Mouse (Mus musculus) thymus, postnatal 25 days (tissue): Measurements from ENCODE around the gene Gm20388.

Experiments
- DNase-seq: peaks from one replicate; pipeline ENCODE4 v3.0.0; 2022

Gene Gm20388

DNA sequence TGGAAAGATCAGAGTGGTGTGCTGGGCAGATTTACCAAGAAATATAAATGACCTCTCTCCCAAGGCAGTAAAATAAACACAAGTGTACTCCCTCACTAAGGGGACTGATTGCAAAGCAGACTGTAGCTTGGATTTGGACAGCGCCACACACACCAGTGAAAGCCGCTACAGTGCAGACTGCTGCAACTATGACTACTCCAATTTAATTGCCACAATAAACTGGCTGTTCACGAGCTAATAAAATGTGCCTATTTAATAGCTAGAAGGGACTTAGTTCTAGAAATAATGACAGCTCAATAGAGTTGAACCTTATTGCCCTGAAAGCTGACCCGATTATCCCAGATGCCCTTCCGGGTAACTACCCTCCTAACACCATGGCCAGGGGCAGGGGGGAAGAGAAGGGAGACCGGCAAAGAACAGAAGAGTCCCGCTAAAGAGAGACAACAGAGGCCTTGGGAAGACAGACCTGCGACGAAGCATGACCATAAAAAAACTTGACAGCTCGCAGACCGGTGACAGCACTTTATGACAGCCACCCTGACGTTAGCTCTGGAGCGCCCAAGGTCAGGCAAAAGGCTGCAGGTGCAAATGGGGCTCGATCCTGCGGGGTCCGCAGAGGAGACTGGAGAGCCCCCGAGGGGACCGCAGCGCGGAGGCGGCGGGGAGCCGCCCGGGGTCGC, 189.9 kb downstream of the Gm20388 start:
- DNase-seq, result no peak

- DNase-seq, result peak; percentile 82
These were observed 190.7 kb downstream of the Gm20388 start, which contains the start of gene Zdhhc7 for GRCm38 (mm10) chr8:120101068-120101972. TSS of gene Zdhhc7 (minus strand) at chr8:120101482.

DNA sequence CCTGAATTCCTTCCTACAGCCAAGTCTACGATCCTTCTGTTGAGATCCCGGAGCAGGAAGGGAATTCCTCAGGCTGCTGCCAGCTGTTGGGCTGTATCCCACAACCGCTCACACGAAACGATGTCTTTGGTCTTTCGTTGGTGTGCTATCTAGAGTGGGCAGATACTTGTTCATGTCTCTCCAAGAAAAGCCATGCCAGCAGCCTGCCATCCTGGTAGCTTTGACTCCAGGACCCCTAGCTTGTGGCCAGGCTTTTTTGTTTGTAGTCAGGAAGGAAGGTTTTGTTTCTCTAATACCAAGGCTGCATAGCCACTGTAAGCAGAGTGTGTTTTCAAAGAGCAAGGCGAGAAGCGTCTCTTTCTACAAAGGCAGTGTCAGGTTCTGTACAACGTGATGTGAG, 193.3 kb downstream of the Gm20388 start:
- DNase-seq, result no peak

GRCm38 (mm10) chr8:120104721-120105272, 194.2 kb downstream of the Gm20388 start:
- peak; percentile 10 for DNase-seq

GRCm38 (mm10) chr8:120109149-120109548, 198.5 kb downstream of the Gm20388 start:
- DNase-seq, result no peak

GRCm38 (mm10) chr8:120110966-120111365, 200.3 kb downstream of the Gm20388 start:
- DNase-seq, result no peak

GRCm38 (mm10) chr8:120111382-120111781, 200.7 kb downstream of the Gm20388 start:
- DNase-seq, result no peak

- DNase-seq, result no peak
These were observed 201.9 kb downstream of the Gm20388 start for GRCm38 (mm10) chr8:120112535-120112934.

DNA sequence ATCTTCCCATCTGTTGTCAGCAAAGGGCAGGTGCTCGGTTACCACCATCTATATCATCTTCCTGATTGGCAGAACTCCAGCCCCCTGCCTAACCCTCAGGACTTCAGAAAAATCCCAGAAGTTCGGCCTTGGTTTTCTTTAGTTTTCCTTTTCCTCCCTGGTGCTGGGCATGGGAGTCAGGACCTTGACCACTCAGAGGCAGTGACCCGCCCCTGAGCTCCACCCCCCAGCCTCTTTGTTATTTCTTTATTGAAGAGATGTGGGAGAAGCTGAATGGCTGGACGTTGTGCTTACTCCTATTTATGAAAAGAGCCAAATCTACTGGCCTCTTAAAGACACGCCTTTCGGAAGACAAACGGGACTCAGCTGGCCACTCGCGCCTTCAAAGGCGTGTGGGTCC, 202.7 kb downstream of the Gm20388 start:
- no peak for DNase-seq

DNA sequence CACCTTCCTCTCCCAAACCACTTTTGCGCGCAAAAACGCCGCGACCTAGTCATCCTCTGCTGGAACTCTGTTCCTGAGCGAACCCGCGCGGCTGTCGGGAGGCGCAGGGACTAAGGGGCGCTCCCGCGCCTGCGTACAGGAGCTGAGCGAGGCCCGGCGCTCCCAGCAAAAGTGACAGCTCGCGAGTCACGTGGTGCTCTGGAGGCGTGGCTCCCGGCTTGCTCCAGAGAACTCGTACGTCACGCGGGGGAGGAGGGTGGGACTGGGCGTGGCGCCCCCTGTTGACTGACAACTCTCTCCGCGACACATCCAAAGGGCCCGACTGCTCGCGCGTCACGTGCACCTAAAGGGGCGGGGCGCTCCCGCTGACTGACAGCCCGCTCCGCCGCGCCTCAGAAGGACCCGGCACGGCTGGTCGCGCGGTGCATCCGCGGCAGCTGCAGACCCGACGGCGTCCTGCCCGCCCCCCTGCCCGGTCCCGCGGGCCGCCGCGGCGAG, 203.2 kb downstream of the Gm20388 start, which contains the start of gene 6430548M08Rik:
Gene 6430548M08Rik (plus strand): TSS at position 395 of the 498 bp plus-strand sequence.
- DNase-seq, result peak; percentile 100

- DNase-seq, result no peak
These were observed 203.7 kb downstream of the Gm20388 start for GRCm38 (mm10) chr8:120114315-120114841.

- no peak for DNase-seq
These were observed 206.0 kb downstream of the Gm20388 start for GRCm38 (mm10) chr8:120116600-120116999.

DNA sequence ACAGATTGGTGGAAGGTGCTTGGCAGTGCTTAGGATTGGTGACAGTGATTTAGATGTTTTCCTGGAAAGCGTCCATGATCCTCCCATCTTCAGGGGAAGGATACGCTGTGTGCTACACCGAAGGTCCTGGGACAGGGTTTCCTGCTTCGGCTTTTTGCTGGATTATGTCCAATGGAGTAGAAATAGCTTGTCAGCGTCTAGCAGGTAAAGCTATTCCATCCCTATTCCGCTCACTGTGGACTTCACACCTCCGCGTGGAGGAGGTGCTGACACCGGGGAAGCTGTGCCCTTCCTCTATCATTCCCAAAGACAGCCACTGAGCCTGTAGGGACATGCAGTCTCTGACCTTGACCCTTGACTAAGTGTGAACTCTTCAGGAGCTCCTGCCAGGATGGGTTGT, 207.5 kb downstream of the Gm20388 start:
- DNase-seq, result no peak

- no peak for DNase-seq
These were observed 208.2 kb downstream of the Gm20388 start for GRCm38 (mm10) chr8:120118847-120119246.

DNA sequence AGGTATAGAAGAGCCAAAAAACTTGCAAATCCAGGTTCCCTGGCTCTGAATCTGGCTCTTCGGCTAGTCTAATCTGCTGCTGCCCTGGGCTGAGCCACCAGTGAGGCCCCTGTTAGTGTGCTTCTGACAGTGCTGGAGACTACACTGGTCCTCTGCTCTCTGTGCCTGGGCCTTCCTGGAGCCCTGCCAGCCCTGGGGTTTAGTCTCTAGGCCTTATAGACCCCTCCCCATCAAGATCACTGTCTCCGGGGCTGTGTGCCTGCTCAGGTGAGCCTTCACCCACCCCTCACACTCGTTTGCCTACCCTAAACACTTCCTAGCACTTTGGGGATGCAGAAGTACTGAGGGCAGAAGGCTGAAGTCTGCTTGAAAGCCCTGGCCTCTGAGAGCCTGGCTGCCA, 208.8 kb downstream of the Gm20388 start:
- DNase-seq, result no peak

- no peak for DNase-seq
These were observed 209.3 kb downstream of the Gm20388 start for GRCm38 (mm10) chr8:120119931-120120330.

DNA sequence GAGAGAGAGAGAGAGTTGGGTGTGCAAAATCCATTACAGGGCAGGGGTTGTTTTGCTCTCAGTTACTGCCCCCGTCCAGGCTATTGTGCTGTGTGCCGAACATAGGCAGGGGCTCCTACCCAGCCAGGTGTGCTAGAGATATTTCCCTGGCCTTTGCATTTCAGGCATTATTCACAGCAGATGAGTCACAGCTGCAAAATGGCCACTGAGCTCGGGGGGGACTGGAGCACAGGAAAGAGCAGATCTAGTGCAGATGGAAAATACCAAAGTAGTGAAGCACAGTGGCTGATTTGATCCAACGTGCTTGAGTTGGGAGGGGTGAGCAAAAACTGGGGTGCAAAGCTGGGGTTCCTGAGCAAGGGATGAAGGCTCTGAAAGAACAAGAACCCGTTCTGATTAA, 210.3 kb downstream of the Gm20388 start:
- no peak for DNase-seq

GRCm38 (mm10) chr8:120124261-120124660, 213.6 kb downstream of the Gm20388 start:
- no peak for DNase-seq

DNA sequence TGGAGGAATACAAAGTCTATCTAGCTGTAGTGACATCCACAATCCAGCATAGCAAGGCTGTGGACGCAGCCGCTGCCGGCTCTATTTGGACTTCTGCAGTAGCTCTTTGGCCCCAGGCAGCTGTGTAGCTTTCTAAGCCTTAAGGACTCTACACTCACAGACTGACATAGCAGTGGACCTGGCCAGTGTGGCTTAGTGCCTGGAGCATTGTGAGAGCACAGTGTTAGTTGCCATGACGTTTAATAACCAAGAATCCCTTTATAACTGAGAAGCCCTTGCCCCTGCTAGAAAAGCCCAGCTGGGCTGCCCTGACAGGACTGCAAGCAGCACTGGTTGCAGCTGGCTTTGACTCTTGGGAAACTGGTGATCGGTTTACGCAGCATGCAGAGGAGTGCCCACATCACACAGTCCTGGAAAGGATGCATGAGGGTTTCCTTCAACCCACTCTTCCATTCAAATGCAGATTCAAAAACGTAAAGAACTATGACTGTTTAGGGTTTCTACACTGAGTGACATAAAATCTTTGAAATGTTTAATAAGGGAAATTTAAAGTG, 214.3 kb downstream of the Gm20388 start:
- DNase-seq, result no peak

DNA sequence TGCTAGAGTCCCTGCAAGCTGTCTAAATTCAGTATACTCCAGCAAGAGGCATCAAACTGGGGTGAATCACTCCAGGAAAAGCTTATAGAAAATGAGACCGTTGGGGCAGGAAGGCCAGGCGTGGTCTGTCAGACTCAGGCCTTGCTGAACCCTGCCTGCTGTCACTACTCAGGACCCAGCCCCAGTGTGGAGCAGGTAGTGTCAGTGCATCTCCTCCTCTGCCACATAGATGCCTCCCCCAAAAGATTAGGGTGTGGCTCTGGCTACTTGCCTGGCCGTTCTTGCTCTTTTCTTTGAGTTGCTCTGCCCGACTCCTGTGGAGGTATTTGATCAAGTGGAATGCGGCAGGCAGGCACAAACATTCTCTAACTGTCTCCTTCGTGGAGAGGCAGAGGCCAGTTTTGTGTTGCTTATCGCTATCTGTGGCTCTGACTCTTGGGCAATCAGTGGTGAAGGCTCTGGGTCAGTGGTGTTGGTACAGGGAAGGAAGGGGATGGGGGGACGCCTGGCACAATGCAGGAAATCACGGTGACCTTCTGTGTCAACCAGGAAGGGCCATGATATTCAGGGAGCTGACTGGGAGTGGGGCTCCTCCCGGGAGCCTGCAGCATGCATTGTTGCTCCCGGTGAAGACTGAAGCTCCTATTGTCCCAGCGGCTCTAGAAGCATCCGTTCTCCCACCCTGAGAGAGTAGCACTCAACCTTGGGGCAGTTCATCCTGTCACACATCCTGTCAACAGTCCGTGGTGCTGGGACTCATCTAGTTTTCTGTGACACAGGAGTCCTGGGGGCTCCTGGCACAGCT, 215.9 kb downstream of the Gm20388 start:
- DNase-seq, result no peak

- no peak for DNase-seq
These were observed 218.9 kb downstream of the Gm20388 start for GRCm38 (mm10) chr8:120129547-120129946.

- DNase-seq, result no peak
These were observed 220.5 kb downstream of the Gm20388 start for GRCm38 (mm10) chr8:120131158-120131557.
